Mouse (Mus musculus) stomach, embryonic 14.5 days (tissue): ENCODE data around the gene Fbll1. TPM values are rescaled to one million over a fixed set of nuclear protein-coding genes. Genes with fewer than 3 reads are reported as not detected.

Experiments
- ATAC-seq: fragments of 200-750 bp; cut with Nextera tagmentation; 2 replicates; pipeline ENCODE4 v1.8.0; 2017; ENCODE audit warnings: low read depth, moderate TSS enrichment; ENCODE audit not compliant: insufficient number of reproducible peaks, insufficient read depth, low FRiP score
- H3K27ac ChIP-seq: fragments of 300-500 bp; sonication (generic); 2 replicates; pipeline ENCODE4 v1.5.1; 2014; ENCODE audit warnings: mild to moderate bottlenecking, low read length, moderate library complexity, mixed read lengths
- H3K27me3 ChIP-seq: fragments of 300-500 bp; sonication (generic); 2 replicates; pipeline ENCODE4 v1.6.1; 2014; ENCODE audit warnings: low read length, control low read depth, mixed read lengths; ENCODE audit not compliant: control insufficient read depth, insufficient read depth
- H3K36me3 ChIP-seq: fragments of 300-500 bp; sonication (generic); 2 replicates; pipeline ENCODE4 v1.6.1; 2014; ENCODE audit warnings: mild to moderate bottlenecking, control low read depth, low read length, moderate library complexity, mixed read lengths; ENCODE audit not compliant: control insufficient read depth, insufficient read depth
- H3K4me1 ChIP-seq: fragments of 300-500 bp; sonication (generic); 2 replicates; pipeline ENCODE4 v1.6.1; 2014; ENCODE audit warnings: low read length, control low read depth, mixed read lengths; ENCODE audit not compliant: control insufficient read depth, insufficient read depth
- H3K4me2 ChIP-seq: fragments of 300-500 bp; sonication (generic); replicated peaks from 2 replicates; pipeline ENCODE4 v1.6.1; 2014; ENCODE audit warnings: low read depth, low read length, control low read depth
- H3K4me3 ChIP-seq: fragments of 300-500 bp; sonication (generic); 2 replicates; pipeline ENCODE4 v1.5.1; 2014; ENCODE audit warnings: low read depth, low read length, control low read depth
- H3K9ac ChIP-seq: fragments of 300-500 bp; sonication (generic); replicated peaks from 2 replicates; pipeline ENCODE4 v1.6.1; 2014; ENCODE audit warnings: low read depth, mild to moderate bottlenecking, control low read depth, low read length, moderate library complexity, mixed read lengths
- H3K9me3 ChIP-seq: fragments of 300-500 bp; sonication (generic); 2 replicates; pipeline ENCODE4 v1.6.1; 2016; ENCODE audit warnings: low read depth, low read length, control low read depth; ENCODE audit not compliant: control insufficient read depth
- WGBS: fragments of 180-500 bp; shearing (Covaris S2); extraction: QIAGEN DNeasy Blood & Tissue Kit; methylation state at CpG from one replicate; pipeline ENCODE4 v1.1.7; 2014; 5-methylcytosine and 5-hydroxymethylcytosine counted together
- microRNA counts: library from miRNA; unstranded; fragments of <30 nt; microRNA quantifications from one replicate; lab custom pipeline; 2016
- microRNA-seq: library from miRNA; unstranded; fragments of <30 nt; microRNA quantifications from one replicate; pipeline ENCODE4, GENCODE M21; 2016
- polyA plus RNA-seq: library from polyadenylated mRNA; unstranded; fragments of >200 nt; fragmentation: Nextera tagmentation; extraction: Ambion mirVana; gene quantifications from 2 replicates; pipeline ENCODE4 v1.2.1, GENCODE M21; 2014

Gene Fbll1
- polyA plus RNA-seq, 1 experiment from 2014 or later: 0.22 TPM

DNA sequence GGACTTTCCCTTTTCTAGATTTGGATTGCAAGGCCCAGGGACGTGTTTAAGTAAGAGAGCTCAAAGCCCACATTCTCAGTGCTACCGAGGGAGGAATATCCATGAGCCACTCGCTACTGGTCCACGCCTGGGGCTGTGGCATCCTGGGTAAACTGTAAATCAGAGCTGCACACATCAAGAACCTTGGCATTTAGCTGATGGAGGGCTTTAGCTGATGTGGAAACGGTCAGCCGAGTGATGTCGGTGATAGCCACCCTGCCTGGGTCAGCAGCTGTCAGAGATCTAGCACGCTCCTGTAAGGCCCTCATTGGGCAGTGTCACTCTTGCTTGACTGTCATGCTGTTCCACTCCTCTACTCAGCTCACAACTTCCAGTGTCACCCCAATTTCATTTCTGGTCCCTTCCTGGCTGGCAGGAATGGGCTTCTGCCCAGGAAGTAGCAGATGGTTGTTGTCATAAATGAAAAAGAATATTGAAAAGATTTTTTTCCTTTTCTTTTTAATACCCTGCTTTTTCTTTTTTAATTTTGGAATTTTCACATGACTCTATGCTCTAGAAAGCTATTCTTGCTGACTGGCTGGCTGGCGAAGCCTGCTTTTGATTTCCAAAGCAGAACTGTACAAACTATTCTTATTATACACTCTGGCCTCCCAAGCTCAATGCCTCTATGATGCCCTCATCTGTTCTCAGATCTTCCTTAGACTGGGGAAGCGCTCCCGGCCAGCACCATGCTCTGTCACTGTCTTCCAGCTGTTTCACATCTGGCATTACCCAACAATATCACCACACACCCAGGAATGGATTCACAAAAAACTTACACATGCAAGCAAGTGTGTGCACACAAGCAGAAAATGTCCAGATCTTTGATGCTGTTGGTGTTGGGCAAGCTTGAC, 42.0 kb downstream of the Fbll1 start:
- Histone ChIP-seq H3K9ac (no peak overlapping the region), H3K9me3 (no peaks in the 10 kb centered on the region), H3K4me3 (no peak overlapping the region), H3K4me2 (no peak overlapping the region), H3K27ac (no peak overlapping the region), H3K27me3 (no peaks in the 10 kb centered on the region), H3K4me1 (no peaks in the 10 kb centered on the region), H3K36me3 (no peaks in the 10 kb centered on the region)
- 78% methylated on average over 11 of the region's 11 CpGs for WGBS
- ATAC-seq: no peak

DNA sequence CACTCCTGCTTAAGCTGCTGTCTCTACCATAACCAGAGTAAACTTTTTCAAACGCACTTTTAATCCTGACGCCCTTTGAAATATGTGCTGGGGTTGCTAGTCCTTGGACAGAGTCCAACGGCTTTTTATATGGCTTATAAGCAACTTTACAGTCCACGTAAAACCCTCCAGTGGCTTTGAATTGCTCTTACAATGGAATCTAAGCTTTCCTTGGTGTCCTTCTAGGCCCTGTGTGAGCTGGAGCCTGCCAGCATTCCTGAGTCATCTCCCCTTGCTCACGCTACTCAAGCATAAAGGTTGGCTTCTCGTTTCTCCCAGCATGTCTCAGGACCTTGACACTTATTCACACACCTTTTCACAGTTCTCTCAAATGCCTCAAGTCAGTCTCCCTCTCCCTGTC, 43.1 kb downstream of the Fbll1 start:
- ATAC-seq: no peak
- Histone ChIP-seq H3K27me3 (no peaks in the 10 kb centered on the region), H3K4me3 (no peak overlapping the region), H3K4me1 (no peaks in the 10 kb centered on the region), H3K9me3 (no peaks in the 10 kb centered on the region), H3K4me2 (no peak overlapping the region), H3K27ac (no peak overlapping the region), H3K36me3 (no peaks in the 10 kb centered on the region), H3K9ac (no peak overlapping the region)
- WGBS: 43% methylated on average over 6 of the region's 6 CpGs

- no peak for ATAC-seq
- Histone ChIP-seq H3K9me3 (no peaks in the 10 kb centered on the region), H3K4me3 (no peak overlapping the region), H3K27ac (no peak overlapping the region), H3K4me2 (no peak overlapping the region), H3K4me1 (no peaks in the 10 kb centered on the region), H3K9ac (no peak overlapping the region), H3K36me3 (no peaks in the 10 kb centered on the region), H3K27me3 (no peaks in the 10 kb centered on the region)
- WGBS: 86% methylated on average over 4 of the region's 4 CpGs
These were observed 43.7 kb downstream of the Fbll1 start for GRCm38 (mm10) chr11:35754906-35755418.

DNA sequence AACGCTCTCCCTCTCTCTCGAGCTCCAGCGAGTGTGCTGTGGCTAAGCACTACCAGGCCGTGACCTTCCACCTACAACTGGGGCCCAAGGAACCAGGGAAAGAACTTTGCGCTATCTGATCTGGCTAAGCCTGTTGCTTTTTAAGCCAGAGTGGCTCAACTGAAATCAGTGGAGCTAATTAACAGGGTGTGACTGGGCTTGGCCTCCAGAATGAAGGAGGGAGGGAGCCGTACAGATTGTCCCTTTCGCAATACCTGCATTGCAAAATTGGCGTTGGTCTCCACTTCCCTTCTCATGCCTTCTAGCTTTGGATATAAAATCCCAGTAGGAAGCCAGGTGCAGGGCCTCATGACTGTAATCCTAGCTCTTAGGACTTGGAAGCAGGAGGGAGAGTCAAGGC, 48.1 kb downstream of the Fbll1 start:
- Histone ChIP-seq H3K4me3 (no peak overlapping the region), H3K9me3 (no peaks in the 10 kb centered on the region), H3K4me2 (no peak overlapping the region), H3K27me3 (no peaks in the 10 kb centered on the region), H3K9ac (no peak overlapping the region), H3K36me3 (no peaks in the 10 kb centered on the region), H3K27ac (no peak overlapping the region), H3K4me1 (no peaks in the 10 kb centered on the region)
- 63% methylated on average over 8 of the region's 8 CpGs for WGBS
- ATAC-seq: peak; percentile 49

MicroRNAs encoded within 50 kb of the gene (microRNA counts, 519-probe panel; counts per million panel counts)
- 4,255 counts per million, percentile 84 among the panel's probes with 10 or more counts for microRNA mmu-miR-103 (lab: Ali Mortazavi, UCI)

Small RNAs within 50 kb of the gene (microRNA-seq; reads per million reads assigned to microRNA genes)
- 4.4 reads per million, percentile 11 among the genes with 10 or more reads in this experiment for gene Mir103-1

Other genes with a start within 250 kb of the Fbll1 start
- gene Pank3, start 29.4 kb downstream of the Fbll1 start, polyA plus RNA-seq: 22.6 and 26.3 TPM in 2 replicates
- 79.2 and 84.8 TPM in 2 replicates for gene Rars, start 35.6 kb upstream of the Fbll1 start, polyA plus RNA-seq
- gene Wwc1, start 181.6 kb upstream of the Fbll1 start, polyA plus RNA-seq: 6.8 and 7.0 TPM in 2 replicates